Mouse (Mus musculus) ES-E14 (cell line): ENCODE measurements around the gene Slc9a9. TPM values are rescaled to one million over a fixed set of nuclear protein-coding genes. Genes with fewer than 3 reads are reported as not detected.

ENCODE experiments used
- DNase-seq: peaks from one replicate; pipeline ENCODE4 v3.0.0-alpha.2; 2013; ENCODE audit warnings: low read depth, low spot score
- H3K27ac ChIP-seq: 2 replicates; pipeline ENCODE4 v1.5.1; 2012; ENCODE audit warnings: low read depth, mild to moderate bottlenecking, low read length, moderate library complexity, mixed read lengths; ENCODE audit not compliant: poor library complexity, insufficient read depth, severe bottlenecking
- H3K36me3 ChIP-seq: 2 replicates; pipeline ENCODE4 v1.6.1; 2012; ENCODE audit warnings: mild to moderate bottlenecking, low read length, moderate library complexity, mixed read lengths; ENCODE audit not compliant: control insufficient read depth, poor library complexity, insufficient read depth, severe bottlenecking
- H3K4me1 ChIP-seq, 2 experiments: fragments of 150-350 bp in 1 of 2; sonication (generic) in 1 of 2; 2 replicates each; pipeline ENCODE4 v1.6.1; 2012; ENCODE audit warnings: low read length in 2 of 2, mild to moderate bottlenecking in 1 of 2, mixed read lengths in 1 of 2; ENCODE audit not compliant: control insufficient read depth in 2 of 2, insufficient read depth in 2 of 2, poor library complexity in 1 of 2
- H3K4me3 ChIP-seq, 2 experiments: fragments of 150-350 bp in 1 of 2; sonication (generic) in 1 of 2; 2 replicates each; pipeline ENCODE4 v1.5.1; 2012; ENCODE audit warnings: low read length in 2 of 2, low read depth in 1 of 2, mild to moderate bottlenecking in 1 of 2, mixed read lengths in 1 of 2; ENCODE audit not compliant: insufficient read depth in 1 of 2, poor library complexity in 1 of 2, severe bottlenecking in 1 of 2
- H3K9ac ChIP-seq: 2 replicates; pipeline ENCODE4 v1.6.1; 2012; ENCODE audit warnings: low read depth, mild to moderate bottlenecking, low read length, mixed read lengths; ENCODE audit not compliant: poor library complexity, insufficient read depth, severe bottlenecking
- H3K9me3 ChIP-seq: fragments of 150-350 bp; sonication (generic); 2 replicates; pipeline ENCODE4 v1.6.1; 2012; ENCODE audit warnings: low read depth, mild to moderate bottlenecking, low read length; ENCODE audit not compliant: control insufficient read depth, insufficient read depth
- CHD2 ChIP-seq: IDR thresholded peaks from 2 replicates; pipeline ENCODE4 v1.6.1; 2014; ENCODE audit warnings: mild to moderate bottlenecking, low read depth, low read length, inconsistent platforms
- HCFC1 ChIP-seq: IDR thresholded peaks from 2 replicates; pipeline ENCODE4 v1.6.1; 2012; ENCODE audit warnings: low read length, inconsistent platforms, borderline replicate concordance; ENCODE audit not compliant: insufficient read depth
- MAFK ChIP-seq: IDR thresholded peaks from 2 replicates; pipeline ENCODE4 v1.6.1; 2014; ENCODE audit warnings: mild to moderate bottlenecking, low read depth, low read length, inconsistent platforms; ENCODE audit not compliant: insufficient read depth
- ZC3H11A ChIP-seq: IDR thresholded peaks from 2 replicates; pipeline ENCODE4 v1.6.1; 2012; ENCODE audit warnings: low read depth, mild to moderate bottlenecking, inconsistent platforms, low read length, borderline replicate concordance
- ZNF384 ChIP-seq: IDR thresholded peaks from 2 replicates; pipeline ENCODE4 v1.6.1; 2012; ENCODE audit warnings: low read depth, low read length, inconsistent platforms
- in situ Hi-C, 2 experiments: fragments of 600-800 bp; cut with MboI; formaldehyde crosslinking; loops; one replicate each; pipeline ENCODE4 v1.15.1; 2025; ENCODE audit warnings: low sequenced_read_pairs in 2 of 2, inconsistent platforms in 1 of 2; ENCODE audit not compliant: unreplicated experiment in 2 of 2
- total RNA-seq: library from RNA; depleted of rRNA; stranded (reverse); fragments of 300-350 nt; gene quantifications from 2 replicates; pipeline ENCODE4 v1.2.3, GENCODE M21; 2012

Gene Slc9a9
- total RNA-seq, 1 experiment: 0.13 TPM

- in situ Hi-C loops: no loop called here
- TF ChIP-seq ZC3H11A (no peak), ZNF384 (no peak), CHD2 (no peak), MAFK (no peak), HCFC1 (no peak)
- no peak for DNase-seq
- H3K36me3 ChIP-seq: no peaks in the 10 kb centered on the region
- H3K9me3 ChIP-seq: no peaks in the 10 kb centered on the region
- peaks cover 0 to 4% of the 10 kb centered on the region in 2 experiments; a peak in 1 of 4 replicates for H3K4me1 ChIP-seq
- H3K4me3 ChIP-seq: no peak overlapping the region
- no peak overlapping the region for H3K27ac ChIP-seq
- no peak overlapping the region for H3K9ac ChIP-seq
Observed at GRCm38 (mm10) chr9:94678021-94678655, 8.4 kb downstream of the Slc9a9 start.

- Histone ChIP-seq H3K27ac (no peak overlapping the region), H3K9ac (no peak overlapping the region), H3K9me3 (no peaks in the 10 kb centered on the region), H3K36me3 (no peaks in the 10 kb centered on the region), H3K4me3 (no peak overlapping the region), H3K4me1 (0 out of 4 replicates have a peak, but pooled peaks cover 0 to 2% of the 10 kb centered on the region in 2 experiments)
- no peak for TF ChIP-seq CHD2
- no peak for TF ChIP-seq ZC3H11A
- no peak for TF ChIP-seq MAFK
- no peak for TF ChIP-seq ZNF384
- TF ChIP-seq HCFC1: no peak
- DNase-seq: peak; percentile 60
- in situ Hi-C loops: no loop called here
Observed at GRCm38 (mm10) chr9:94680468-94681094, 10.9 kb downstream of the Slc9a9 start.

DNA sequence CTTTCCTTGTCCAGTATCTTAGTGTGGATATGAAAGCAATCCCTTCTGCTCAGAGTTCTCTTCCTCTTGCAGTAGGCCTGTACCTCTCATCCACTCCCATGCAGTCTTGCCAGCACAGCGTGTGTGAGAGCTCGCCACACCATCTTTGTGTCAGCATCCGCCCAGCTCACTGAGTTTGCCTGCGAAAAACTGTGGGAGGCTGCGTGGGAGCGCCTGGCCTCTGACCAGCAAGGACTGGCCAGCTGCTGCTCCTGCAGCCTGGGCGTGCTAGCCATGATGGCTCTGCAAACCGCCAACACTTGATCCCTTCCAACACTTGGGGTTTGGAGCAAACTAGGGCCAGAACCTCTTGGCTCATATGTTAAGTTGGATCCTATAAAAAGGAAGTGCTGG lies 11.4 kb downstream of the Slc9a9 start:
- in situ Hi-C loops: no loop called here

DNA sequence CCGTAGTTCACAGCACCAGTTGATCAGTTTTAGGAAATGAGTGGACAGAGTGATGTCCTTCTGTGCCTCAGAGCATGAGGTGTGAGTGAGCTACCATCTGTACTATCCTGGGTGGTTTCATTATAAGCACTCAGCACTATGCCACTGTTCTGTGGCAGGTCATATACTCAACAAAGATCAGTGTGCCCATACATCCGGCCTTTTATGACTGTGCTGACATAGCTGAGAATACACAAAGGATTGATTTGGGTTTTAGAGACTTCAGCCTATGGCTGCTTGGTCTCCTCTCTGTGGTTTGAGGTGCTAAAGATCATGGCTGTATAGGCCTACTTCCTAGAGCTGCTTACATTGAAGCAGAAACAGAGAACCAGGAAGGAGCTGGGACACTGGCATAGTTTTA lies 12.6 kb downstream of the Slc9a9 start:
- no peak for TF ChIP-seq MAFK
- no peak for TF ChIP-seq HCFC1
- TF ChIP-seq ZNF384: no peak
- TF ChIP-seq CHD2: no peak
- no peak for TF ChIP-seq ZC3H11A
- no peak overlapping the region for H3K4me3 ChIP-seq
- H3K27ac ChIP-seq: no peak overlapping the region
- 0 out of 4 replicates have a peak, but pooled peaks cover 0 to 2% of the 10 kb centered on the region in 2 experiments for H3K4me1 ChIP-seq
- H3K36me3 ChIP-seq: no peaks in the 10 kb centered on the region
- in situ Hi-C loops: no loop called here
- no peaks in the 10 kb centered on the region for H3K9me3 ChIP-seq
- H3K9ac ChIP-seq: no peak overlapping the region
- no peak for DNase-seq

More for the DNA sequence above, 11.4 kb downstream of the Slc9a9 start:
- Histone ChIP-seq H3K4me1 (0 out of 4 replicates have a peak, but pooled peaks cover 0 to 2% of the 10 kb centered on the region in 2 experiments), H3K9me3 (no peaks in the 10 kb centered on the region), H3K27ac (no peak overlapping the region), H3K4me3 (no peak overlapping the region), H3K36me3 (no peaks in the 10 kb centered on the region), H3K9ac (no peak overlapping the region)
- no peak for TF ChIP-seq HCFC1
- TF ChIP-seq MAFK: no peak
- no peak for TF ChIP-seq ZC3H11A
- no peak for TF ChIP-seq CHD2
- no peak for TF ChIP-seq ZNF384
- DNase-seq: no peak

DNA sequence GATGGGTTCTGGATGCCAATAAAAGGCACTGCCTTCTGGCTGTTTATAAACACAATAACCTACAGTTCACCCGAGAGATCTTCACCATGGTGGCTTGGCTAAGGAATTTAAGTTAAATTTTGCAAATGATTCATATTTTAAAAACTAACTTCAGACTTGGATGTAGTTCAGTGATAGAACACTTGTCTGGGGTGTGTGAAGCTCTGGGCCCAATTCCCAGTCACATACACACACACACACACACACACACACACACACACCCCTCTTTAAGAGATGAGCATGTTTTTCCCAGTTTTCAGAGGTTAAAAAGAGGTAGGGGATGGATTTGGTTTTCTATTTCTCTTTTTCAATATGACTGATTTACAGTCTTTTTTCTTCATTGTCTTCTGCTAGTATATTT lies 15.9 kb downstream of the Slc9a9 start:
- Histone ChIP-seq H3K9me3 (no peaks in the 10 kb centered on the region), H3K36me3 (no peaks in the 10 kb centered on the region), H3K27ac (no peak overlapping the region), H3K4me1 (no peaks in the 10 kb centered on the region), H3K4me3 (no peak overlapping the region), H3K9ac (no peak overlapping the region)
- no peak for TF ChIP-seq MAFK
- TF ChIP-seq ZC3H11A: no peak
- TF ChIP-seq CHD2: no peak
- TF ChIP-seq HCFC1: no peak
- TF ChIP-seq ZNF384: no peak
- no peak for DNase-seq
- in situ Hi-C loops: no loop called here
